Mouse (Mus musculus) MEL (cell line): ENCODE measurements around the gene Eme1. TPM values are rescaled to one million over a fixed set of nuclear protein-coding genes. Genes with fewer than 3 reads are reported as not detected.

Experiments used
- DNase-seq: peaks from one replicate; pipeline ENCODE4 v3.0.0; 2011; ENCODE audit warnings: low read depth, low spot score
- H3K27ac ChIP-seq: 2 replicates; pipeline ENCODE4 v1.5.1; 2012; ENCODE audit warnings: low read depth, mild to moderate bottlenecking, control low read depth, low read length, moderate library complexity; ENCODE audit not compliant: control insufficient read depth
- H3K27me3 ChIP-seq, 2 experiments: fragments of 150-350 bp in 1 of 2; sonication (generic) in 1 of 2; 2 replicates each; pipeline ENCODE4 v1.6.1; 2012; ENCODE audit warnings: low read length in 2 of 2, mild to moderate bottlenecking in 2 of 2, improper control_type of control experiment in 1 of 2, moderate library complexity in 1 of 2; ENCODE audit not compliant: insufficient read depth in 2 of 2, control insufficient read depth in 1 of 2
- H3K36me3 ChIP-seq, 2 experiments: 2 replicates each; pipeline ENCODE4 v1.6.1; 2012 to 2014; ENCODE audit warnings: low read length in 2 of 2, improper control_type of control experiment in 1 of 2, inconsistent platforms in 1 of 2, mild to moderate bottlenecking in 1 of 2; ENCODE audit not compliant: insufficient read depth in 2 of 2, control insufficient read depth in 1 of 2
- H3K4me1 ChIP-seq, 2 experiments: fragments of 150-350 bp in 1 of 2; sonication (generic) in 1 of 2; 2 replicates each; pipeline ENCODE4 v1.6.1; 2012; ENCODE audit warnings: low read length in 2 of 2, improper control_type of control experiment in 1 of 2, mild to moderate bottlenecking in 1 of 2; ENCODE audit not compliant: insufficient read depth in 2 of 2, control insufficient read depth in 1 of 2
- H3K4me3 ChIP-seq, 2 experiments: fragments of 150-350 bp in 1 of 2; sonication (generic) in 1 of 2; 2 replicates each; pipeline ENCODE4 v1.5.1; 2012; ENCODE audit warnings: low read depth in 2 of 2, low read length in 2 of 2, mild to moderate bottlenecking in 2 of 2, moderate library complexity in 2 of 2, control low read depth in 1 of 2, improper control_type of control experiment in 1 of 2; ENCODE audit not compliant: control insufficient read depth in 1 of 2, insufficient read depth in 1 of 2
- H3K79me2 ChIP-seq: 2 replicates; pipeline ENCODE4 v1.6.1; 2012; ENCODE audit warnings: mild to moderate bottlenecking, low read length, moderate library complexity; ENCODE audit not compliant: control insufficient read depth, poor library complexity, insufficient read depth
- H3K9ac ChIP-seq: 2 replicates; pipeline ENCODE4 v1.6.1; 2012; ENCODE audit warnings: low read depth, mild to moderate bottlenecking, control low read depth, low read length, moderate library complexity; ENCODE audit not compliant: control insufficient read depth, poor library complexity, severe bottlenecking
- H3K9me3 ChIP-seq: fragments of 150-350 bp; sonication (generic); replicated peaks from 2 replicates; pipeline ENCODE4 v1.6.1; 2012; ENCODE audit warnings: mild to moderate bottlenecking, low read length, improper control_type of control experiment, moderate library complexity; ENCODE audit not compliant: insufficient read depth
- CHD1 ChIP-seq: IDR thresholded peaks from 2 replicates; pipeline ENCODE4 v1.6.1; 2012; ENCODE audit warnings: low read depth, mild to moderate bottlenecking, inconsistent platforms, low read length, improper control_type of control experiment
- ELF1 ChIP-seq: IDR thresholded peaks from 2 replicates; pipeline ENCODE4 v1.6.1; 2014; ENCODE audit warnings: low read depth, mild to moderate bottlenecking, inconsistent platforms, low read length, improper control_type of control experiment, moderate library complexity
- ETS1 ChIP-seq: IDR thresholded peaks from 2 replicates; pipeline ENCODE4 v1.6.1; 2012; ENCODE audit warnings: low read depth, mild to moderate bottlenecking, inconsistent platforms, low read length, improper control_type of control experiment, moderate library complexity
- GABPA ChIP-seq: IDR thresholded peaks from 2 replicates; pipeline ENCODE4 v1.6.1; 2012; ENCODE audit warnings: low read depth, mild to moderate bottlenecking, inconsistent platforms, low read length, improper control_type of control experiment, moderate library complexity
- GATA1 ChIP-seq: IDR thresholded peaks from 2 replicates; pipeline ENCODE4 v1.6.1; 2011; ENCODE audit warnings: low read depth, low read length, improper control_type of control experiment
- JUND ChIP-seq: IDR thresholded peaks from 2 replicates; pipeline ENCODE4 v1.6.1; 2011; ENCODE audit warnings: low read depth, mild to moderate bottlenecking, improper control_type of control experiment, low read length
- MAX ChIP-seq: IDR thresholded peaks from 2 replicates; pipeline ENCODE4 v1.6.1; 2011; ENCODE audit warnings: low read length, improper control_type of control experiment
- MEF2A ChIP-seq: IDR thresholded peaks from 2 replicates; pipeline ENCODE4 v1.6.1; 2014; ENCODE audit warnings: low read depth, mild to moderate bottlenecking, inconsistent platforms, low read length, improper control_type of control experiment; ENCODE audit not compliant: poor library complexity, insufficient replicate concordance, severe bottlenecking; ENCODE audit errors: extremely low read depth
- MXI1 ChIP-seq: IDR thresholded peaks from 2 replicates; pipeline ENCODE4 v1.6.1; 2011; ENCODE audit warnings: mild to moderate bottlenecking, low read depth, low read length, improper control_type of control experiment
- NELFE ChIP-seq: IDR thresholded peaks from 2 replicates; pipeline ENCODE4 v1.6.1; 2011; ENCODE audit warnings: low read depth, low read length, improper control_type of control experiment
- POLR2AphosphoS2 ChIP-seq: IDR thresholded peaks from 2 replicates; pipeline ENCODE4 v1.6.1; 2011; ENCODE audit warnings: low read length, improper control_type of control experiment
- POLR2AphosphoS5 ChIP-seq: IDR thresholded peaks from 2 replicates; pipeline ENCODE4 v1.6.1; 2012; ENCODE audit warnings: low read depth, borderline replicate concordance, mild to moderate bottlenecking, inconsistent platforms, low read length, moderate library complexity, mixed read lengths
- RAD21 ChIP-seq: IDR thresholded peaks from 2 replicates; pipeline ENCODE4 v1.6.1; 2011; ENCODE audit warnings: mild to moderate bottlenecking, low read depth, low read length, improper control_type of control experiment
- SIN3A ChIP-seq: IDR thresholded peaks from 2 replicates; pipeline ENCODE4 v1.6.1; 2012; ENCODE audit warnings: low read length, improper control_type of control experiment, inconsistent platforms
- TCF12 ChIP-seq: IDR thresholded peaks from 2 replicates; pipeline ENCODE4 v1.6.1; 2014; ENCODE audit warnings: low read depth, mild to moderate bottlenecking, inconsistent platforms, low read length, improper control_type of control experiment, moderate library complexity
- UBTF ChIP-seq: IDR thresholded peaks from 2 replicates; pipeline ENCODE4 v1.6.1; 2012; ENCODE audit warnings: low read depth, mild to moderate bottlenecking, inconsistent platforms, low read length, improper control_type of control experiment, moderate library complexity, borderline replicate concordance; ENCODE audit not compliant: insufficient read depth
- USF1 ChIP-seq: IDR thresholded peaks from 2 replicates; pipeline ENCODE4 v1.6.1; 2014; ENCODE audit warnings: low read depth, mild to moderate bottlenecking, inconsistent platforms, low read length, improper control_type of control experiment, moderate library complexity
- ZKSCAN1 ChIP-seq: IDR thresholded peaks from 2 replicates; pipeline ENCODE4 v1.6.1; 2012; ENCODE audit warnings: low read depth, mild to moderate bottlenecking, inconsistent platforms, low read length, improper control_type of control experiment, moderate library complexity
- ZMIZ1 ChIP-seq: IDR thresholded peaks from 2 replicates; pipeline ENCODE4 v1.6.1; 2012; ENCODE audit warnings: low read depth, mild to moderate bottlenecking, inconsistent platforms, low read length, improper control_type of control experiment, moderate library complexity
- ZNF384 ChIP-seq: IDR thresholded peaks from 2 replicates; pipeline ENCODE4 v1.6.1; 2012; ENCODE audit warnings: low read depth, mild to moderate bottlenecking, inconsistent platforms, low read length, improper control_type of control experiment
- polyA plus RNA-seq, 2 experiments: library from polyadenylated mRNA; stranded (reverse) in 1 of 2; unstranded in 1 of 2; fragments of >175 nt in 1 of 2; fragments of >200 nt in 1 of 2; gene quantifications; 2 replicates each; pipeline versions ENCODE4 v1.2.1 to v1.2.4; 2012; ENCODE audit warnings: low replicate concordance in 2 of 2, low read depth in 1 of 2; ENCODE audit not compliant: insufficient read length in 2 of 2, insufficient read depth in 1 of 2, missing spikeins in 1 of 2
- total RNA-seq: library from RNA; depleted of rRNA; stranded (reverse); fragments of 300-350 nt; gene quantifications from 2 replicates; pipeline ENCODE4 v1.2.3, GENCODE M21; 2012

Eme1 gene
- total and polyA plus RNA-seq, 3 experiments, result 41.8 to 54.9 TPM; not detected in 1

DNA sequence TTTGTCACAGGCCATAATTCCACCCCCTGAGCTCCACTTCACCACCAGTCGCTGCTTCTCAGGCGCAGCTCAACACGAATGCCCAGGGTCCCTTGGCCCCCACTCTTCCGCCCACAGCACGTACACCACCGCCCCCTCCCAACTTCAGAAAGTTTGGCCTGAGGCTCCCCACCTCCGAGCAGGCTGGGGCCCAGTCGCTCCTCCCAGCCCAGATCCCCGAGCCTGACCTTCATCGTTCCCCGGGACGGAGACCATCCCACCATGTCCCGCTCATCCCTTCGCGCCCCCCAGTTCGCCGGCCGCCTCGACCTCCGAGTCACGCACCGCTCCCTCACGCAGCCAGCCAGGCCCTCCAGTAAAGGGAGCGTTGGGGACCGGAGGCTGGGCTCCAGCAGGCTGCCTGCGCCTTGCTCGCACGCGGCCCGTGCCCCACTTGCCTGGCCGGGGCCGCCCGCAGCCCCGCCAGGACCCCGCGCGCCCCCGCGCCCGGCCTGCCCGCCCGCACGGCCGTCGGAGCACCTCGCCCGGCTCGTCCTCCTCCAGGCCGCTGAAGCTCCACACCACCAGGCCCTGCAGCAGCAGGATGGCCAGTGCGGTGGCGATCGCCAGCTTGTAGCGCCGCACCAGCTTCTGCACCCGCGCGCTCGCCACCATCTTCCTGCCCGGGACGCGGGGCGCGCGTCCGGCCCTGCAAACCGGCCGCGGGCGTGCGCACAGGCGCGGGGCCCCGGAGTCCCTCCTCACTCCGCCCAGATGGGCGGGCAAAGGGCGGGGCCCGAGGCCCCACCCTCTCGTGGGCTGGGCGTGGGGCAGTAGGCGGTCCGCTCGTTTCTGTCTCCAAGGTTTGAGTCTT, 23.2 kb upstream of the Eme1 start, which contains the start of gene Xylt2 (continued):
- TF ChIP-seq ZMIZ1 (0 out of 2 replicates have a peak, but pooled peaks have one; percentile 45), CHD1 (0 out of 2 replicates have a peak, but pooled peaks have one; percentile 15), MEF2A (no peak), ZNF384 (no peak), ELF1 (0 out of 2 replicates have a peak, but pooled peaks have one; percentile 31)

DNA sequence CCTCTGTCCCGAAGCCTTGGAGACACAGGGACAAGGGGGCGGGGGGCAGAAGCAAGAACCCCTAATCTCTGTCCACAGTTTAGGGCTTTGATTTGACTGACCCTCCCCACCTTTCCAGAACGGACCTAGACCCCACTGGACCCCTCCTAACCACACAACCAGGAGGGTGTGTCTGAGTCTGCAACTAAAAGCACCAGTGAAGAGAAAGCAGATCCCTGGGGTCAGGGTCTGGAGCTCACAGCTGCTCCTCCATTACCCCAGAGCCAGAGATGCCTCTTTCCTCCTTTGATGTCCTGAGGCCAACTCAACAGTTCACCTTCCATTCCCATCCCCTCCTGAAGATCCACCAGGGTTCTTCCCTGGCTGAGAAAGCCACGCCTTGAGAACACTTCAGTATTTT, 22.5 kb upstream of the Eme1 start:
- no peaks in the 10 kb centered on the region; a peak in 1 of 4 replicates for H3K36me3 ChIP-seq
- peak overlapping the region; percentile 87 for H3K9ac ChIP-seq
- no peak for DNase-seq
- peaks cover 0 to 7% of the 10 kb centered on the region in 2 experiments; a peak in 2 of 4 replicates for H3K4me1 ChIP-seq
- H3K27me3 ChIP-seq, result peaks cover 0 to 2% of the 10 kb centered on the region in 2 experiments; a peak in 2 of 4 replicates
- no peak for TF ChIP-seq UBTF
- no peak for TF ChIP-seq MXI1
- TF ChIP-seq ZKSCAN1, result no peak
- TF ChIP-seq GABPA, result no peak
- TF ChIP-seq GATA1, result no peak
- TF ChIP-seq RAD21, result no peak
- no peak for TF ChIP-seq POLR2AphosphoS5
- TF ChIP-seq SIN3A, result 0 out of 2 replicates have a peak, but pooled peaks have one; percentile 27
- TF ChIP-seq TCF12, result no peak
- peak; percentile 56 for TF ChIP-seq ZNF384
- no peak for TF ChIP-seq MAX
- no peak for TF ChIP-seq ETS1
- no peak for TF ChIP-seq JUND
- no peak for TF ChIP-seq POLR2AphosphoS2
- TF ChIP-seq NELFE, result no peak
- TF ChIP-seq USF1, result no peak
- no peaks in the 10 kb centered on the region for H3K9me3 ChIP-seq
- peaks cover 3% of the 10 kb centered on the region; the same call in 1 of the 2 replicates for H3K79me2 ChIP-seq
- no peak overlapping the region for H3K27ac ChIP-seq
- H3K4me3 ChIP-seq, result peak overlapping the region; percentile 80 to 84
